Mouse (Mus musculus) bone marrow, adult 2 months (tissue): ENCODE data around the gene Cul3.

Source experiments
- CTCF ChIP-seq: fragments of 200-500 bp; IDR thresholded peaks from 2 replicates; pipeline ENCODE4 v1.5.1; 2011; ENCODE audit warnings: low read length, control low read depth; ENCODE audit not compliant: control insufficient read depth, insufficient read depth
- POLR2A ChIP-seq: fragments of 200-500 bp; IDR thresholded peaks from 2 replicates; pipeline ENCODE4 v1.6.1; 2011; ENCODE audit warnings: low read depth, mild to moderate bottlenecking, control low read depth, low read length, borderline replicate concordance; ENCODE audit not compliant: control insufficient read depth

- TF ChIP-seq CTCF (no peak), POLR2A (no peak)
Measured at GRCm38 (mm10) chr1:80250247-80250646, 90.0 kb downstream of the Cul3 start.
